Mouse (Mus musculus): ENCODE measurements around the gene Stxbp6.
"Not testable (repeated sequence)": the region's sequence is repeated elsewhere in the genome, so short reads cannot be mapped to it uniquely, and the experiment has no call there.

Stxbp6 gene

GRCm38 (mm10) chr12:45053319-45053718 lies 21.2 kb downstream of the Stxbp6 start:
- no peak for DNase-seq

GRCm38 (mm10) chr12:45052860-45053259 lies 21.6 kb downstream of the Stxbp6 start:
- no peak for DNase-seq

GRCm38 (mm10) chr12:45049894-45050293 lies 24.6 kb downstream of the Stxbp6 start:
- no peak for DNase-seq

- DNase-seq, result not testable (repeated sequence)
These were observed 26.8 kb downstream of the Stxbp6 start for GRCm38 (mm10) chr12:45047711-45048110.

- DNase-seq, result no peak
These were observed 27.3 kb downstream of the Stxbp6 start for GRCm38 (mm10) chr12:45047172-45047571.

- DNase-seq, result no peak
These were observed 29.9 kb downstream of the Stxbp6 start for GRCm38 (mm10) chr12:45044581-45044980.

- DNase-seq, result no peak
These were observed 31.9 kb downstream of the Stxbp6 start for GRCm38 (mm10) chr12:45042591-45043091.

GRCm38 (mm10) chr12:45037496-45037895 lies 37.0 kb downstream of the Stxbp6 start:
- DNase-seq, result no peak

GRCm38 (mm10) chr12:45037091-45037490 lies 37.4 kb downstream of the Stxbp6 start:
- no peak for DNase-seq

GRCm38 (mm10) chr12:45030681-45031080 lies 43.8 kb downstream of the Stxbp6 start:
- DNase-seq, result no peak

GRCm38 (mm10) chr12:45026347-45026746 lies 48.2 kb downstream of the Stxbp6 start:
- no peak for DNase-seq

- no peak for DNase-seq
These were observed 54.5 kb downstream of the Stxbp6 start for GRCm38 (mm10) chr12:45020018-45020417.

GRCm38 (mm10) chr12:45019059-45019822 lies 55.3 kb downstream of the Stxbp6 start:
- DNase-seq, result no peak

- DNase-seq, result no peak
These were observed 61.2 kb downstream of the Stxbp6 start for GRCm38 (mm10) chr12:45013246-45013756.

- no peak for DNase-seq
These were observed 62.9 kb downstream of the Stxbp6 start for GRCm38 (mm10) chr12:45011436-45012089.

- DNase-seq, result no peak
These were observed 63.5 kb downstream of the Stxbp6 start for GRCm38 (mm10) chr12:45011006-45011405.

- DNase-seq, result no peak
These were observed 64.4 kb downstream of the Stxbp6 start for GRCm38 (mm10) chr12:45009984-45010611.

- no peak for DNase-seq
These were observed 67.9 kb downstream of the Stxbp6 start for GRCm38 (mm10) chr12:45006569-45006968.

GRCm38 (mm10) chr12:45006049-45006448 lies 68.5 kb downstream of the Stxbp6 start:
- no peak for DNase-seq

GRCm38 (mm10) chr12:45001996-45002395 lies 72.5 kb downstream of the Stxbp6 start:
- DNase-seq, result no peak

GRCm38 (mm10) chr12:44997422-44997821 lies 77.1 kb downstream of the Stxbp6 start:
- DNase-seq, result no peak

GRCm38 (mm10) chr12:44996897-44997296 lies 77.6 kb downstream of the Stxbp6 start:
- no peak for DNase-seq

- DNase-seq, result no peak
These were observed 78.2 kb downstream of the Stxbp6 start for GRCm38 (mm10) chr12:44996274-44996673.
